In the genomic region with DNA sequence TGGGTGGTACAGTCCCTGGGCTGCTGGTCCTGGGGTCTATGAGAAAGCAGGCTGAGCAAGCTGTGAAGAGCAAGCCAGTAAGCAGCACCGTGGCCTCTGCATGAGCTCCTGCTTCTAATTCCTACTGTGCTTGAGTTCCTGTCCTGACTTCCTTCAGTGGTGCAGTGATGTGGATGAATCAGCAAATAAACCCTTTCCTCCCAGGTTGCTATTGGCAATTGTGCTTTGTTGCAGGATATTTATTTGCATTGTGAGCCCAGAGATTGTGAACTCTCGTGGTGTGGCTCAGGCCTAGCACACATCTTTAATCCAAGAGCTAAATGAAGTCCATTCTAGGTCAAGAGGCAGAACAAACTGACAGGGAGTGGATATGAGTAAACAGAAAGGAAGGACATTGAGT, we compare ENCODE assay signal across 13 mouse cellular contexts.
"Had no signal": no experiment of that assay in that cellular context is flagged by ENCODE, and none has a peak within 500 bp of the region (broad histone marks: within the 10 kb centered on the region; RNA-seq: fewer than 3 reads in every experiment).

No protein-coding gene starts in this region.

- H3K4me2 ChIP-seq: limb, embryonic 13.5 days; midbrain, embryonic 13.5 days had no signal

- H3K9ac ChIP-seq: limb, embryonic 13.5 days; liver, embryonic 14.5 days; midbrain, embryonic 13.5 days had no signal

- H3K36me3 ChIP-seq: limb, embryonic 13.5 days; midbrain, embryonic 13.5 days had no signal

- DNase-seq: kidney, adult 9 months; kidney, postnatal 10 days; kidney, postnatal 4 days; left cerebral cortex, postnatal 4 days; lung, adult 18-20 months; lung, postnatal 10 days; lung, postnatal 4 days; right cerebral cortex, postnatal 14 days; thymus, postnatal 4 days had no signal

- H3K4me3 ChIP-seq: layer of hippocampus, adult 2 months; limb, embryonic 13.5 days; midbrain, embryonic 13.5 days had no signal

- H3K27ac ChIP-seq: layer of hippocampus, adult 2 months; limb, embryonic 13.5 days; liver, embryonic 14.5 days; midbrain, embryonic 13.5 days had no signal

- H3K27me3 ChIP-seq: limb, embryonic 13.5 days; midbrain, embryonic 13.5 days had no signal

- H3K4me1 ChIP-seq: limb, embryonic 13.5 days had no signal

- ATAC-seq: midbrain, embryonic 13.5 days had no signal

- H3K9me3 ChIP-seq: midbrain, embryonic 13.5 days had no signal
